8 mouse cellular contexts compared by ENCODE assay signal in the genomic region with DNA sequence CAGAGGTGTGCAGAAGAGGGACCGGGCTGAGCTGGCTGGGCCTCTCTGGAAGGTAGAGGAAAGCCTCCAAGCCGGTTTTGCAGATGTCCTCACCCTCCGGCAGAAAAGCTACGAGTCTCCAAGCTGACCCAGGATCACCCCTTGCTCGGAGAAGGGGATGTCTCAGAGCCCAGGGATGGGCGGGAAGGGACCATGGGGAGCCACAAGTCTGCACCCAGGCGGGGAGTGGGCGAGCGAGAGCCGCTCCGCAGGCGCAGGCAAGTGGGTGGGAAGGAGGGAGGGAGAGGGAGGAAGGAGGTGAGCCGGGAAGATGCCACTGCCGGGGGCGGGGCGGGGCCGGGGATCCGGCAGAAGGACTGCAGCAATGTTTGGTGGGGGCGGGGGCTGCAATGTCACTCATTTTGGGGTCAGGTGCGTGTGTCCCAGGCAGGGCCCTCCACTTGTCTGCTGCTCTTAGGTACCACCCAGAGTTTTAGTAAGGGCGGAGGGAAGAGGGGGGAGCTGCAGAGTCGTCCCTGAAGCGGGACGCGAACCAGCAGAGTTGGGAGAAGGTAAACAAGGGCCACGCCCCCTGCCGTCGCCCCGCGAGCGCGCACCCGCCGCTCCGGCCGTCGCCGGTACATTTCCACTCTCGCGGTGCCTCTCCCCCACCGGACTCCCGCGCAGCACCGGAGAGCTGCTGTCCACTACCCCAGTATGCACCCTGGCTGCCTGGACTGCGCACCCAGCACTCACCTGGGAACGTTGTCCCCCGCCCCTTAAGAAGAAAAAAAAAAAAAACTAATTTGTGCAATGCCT. TPM values are rescaled to one million over a fixed set of nuclear protein-coding genes. Genes with fewer than 3 reads are reported as not detected.
A peak's percentile ranks its signal among the peaks of the same experiment; 100 is the strongest.
DNase-seq lines count a peak whose midpoint lies in the region; ATAC-seq and TF ChIP-seq lines count a peak whose summit lies in the region.

No protein-coding gene starts in this region.

- peaks cover 38% of the 10 kb centered on the region for H3K4me1 ChIP-seq in G1E (ENCODE audit: insufficient read depth, low read depth, low read length)
- no peaks in the 10 kb centered on the region; the same call in 1 of the 2 replicates for H3K4me1 ChIP-seq in cerebellum, adult 2 months (ENCODE audit: control insufficient read depth, insufficient read depth, low read length)
- no peaks in the 10 kb centered on the region for H3K4me1 ChIP-seq in forebrain, postnatal 0 days (ENCODE audit: insufficient read depth)
- peaks cover 60% of the 10 kb centered on the region for H3K4me1 ChIP-seq in hindbrain, embryonic 10.5 days (replicated peaks)
- peaks cover 53% of the 10 kb centered on the region for H3K4me1 ChIP-seq in lung, embryonic 15.5 days

- peak overlapping the region; percentile 70 for H3K9ac ChIP-seq in forebrain, postnatal 0 days
- H3K9ac ChIP-seq in lung, embryonic 15.5 days: peak overlapping the region; percentile 86

- peak; percentile 66 for DNase-seq in G1E (ENCODE audit: low spot score)
- peak; percentile 84 to 88 for DNase-seq in cerebellum, adult 2 months
- DNase-seq in forebrain, postnatal 0 days: peak; percentile 54
- DNase-seq in hindbrain, embryonic 10.5 days (ENCODE audit: low spot score): peak; percentile 53
- peak; percentile 82 for DNase-seq in layer of hippocampus, adult 9-11 months
- DNase-seq in ovary, postnatal 10 days (ENCODE audit: low spot score): peak; percentile 35
- DNase-seq in thymus, postnatal 0 days (ENCODE audit: low spot score): peak; percentile 80

- peaks cover 28% of the 10 kb centered on the region for H3K36me3 ChIP-seq in G1E (replicated peaks)
- no peaks in the 10 kb centered on the region for H3K36me3 ChIP-seq in forebrain, postnatal 0 days (ENCODE audit: insufficient read depth)
- no peaks in the 10 kb centered on the region for H3K36me3 ChIP-seq in hindbrain, embryonic 10.5 days
- H3K36me3 ChIP-seq in lung, embryonic 15.5 days: no peaks in the 10 kb centered on the region

- H3K27ac ChIP-seq in cerebellum, adult 2 months (ENCODE audit: insufficient read depth, low read length): peak overlapping the region; percentile 85
- peak overlapping the region; percentile 77 for H3K27ac ChIP-seq in forebrain, postnatal 0 days (ENCODE audit: low read depth, low read length)
- peak overlapping the region; percentile 80 for H3K27ac ChIP-seq in hindbrain, embryonic 10.5 days
- H3K27ac ChIP-seq in lung, embryonic 15.5 days: peak overlapping the region; percentile 97

- ATAC-seq in G1E (ENCODE audit: extremely low read depth, insufficient number of reproducible peaks, low FRiP score, poor library complexity, severe bottlenecking): no peak
- peak; percentile 47 for ATAC-seq in forebrain, postnatal 0 days
- peak; percentile 37 for ATAC-seq in lung, embryonic 15.5 days (ENCODE audit: borderline replicate concordance, extremely low read depth, low FRiP score, low TSS enrichment)

- no peak for TF ChIP-seq CTCF in G1E (IDR thresholded peaks at IDR 0.05; ENCODE audit: low read depth, low read length)
- TF ChIP-seq CTCF in cerebellum, adult 2 months (IDR thresholded peaks at IDR 0.05; ENCODE audit: borderline replicate concordance, insufficient read depth, low read depth, low read length): no peak; the same call in 1 of the 2 replicates
- peak; percentile 23 for TF ChIP-seq CTCF in forebrain, postnatal 0 days (IDR thresholded peaks at IDR 0.05; ENCODE audit: low read depth)

- H3K27me3 ChIP-seq in G1E (ENCODE audit: insufficient read depth, low read length): peaks cover 23% of the 10 kb centered on the region
- H3K27me3 ChIP-seq in cerebellum, adult 2 months (ENCODE audit: control insufficient read depth, insufficient read depth, low read length): no peaks in the 10 kb centered on the region
- 0 out of 2 replicates have a peak, but pooled peaks cover 3% of the 10 kb centered on the region for H3K27me3 ChIP-seq in forebrain, postnatal 0 days (ENCODE audit: insufficient read depth, low read length)
- peaks cover 51% of the 10 kb centered on the region for H3K27me3 ChIP-seq in hindbrain, embryonic 10.5 days (ENCODE audit: insufficient read depth, poor library complexity, severe bottlenecking)
- no peaks in the 10 kb centered on the region for H3K27me3 ChIP-seq in lung, embryonic 15.5 days

- H3K4me3 ChIP-seq in G1E (ENCODE audit: low read depth, low read length): peak overlapping the region; percentile 81
- H3K4me3 ChIP-seq in cerebellum, adult 2 months (replicated peaks; ENCODE audit: insufficient read depth, low read depth, low read length): peak overlapping the region; percentile 75
- H3K4me3 ChIP-seq in forebrain, postnatal 0 days (ENCODE audit: low read depth, low read length): peak overlapping the region; percentile 63
- H3K4me3 ChIP-seq in hindbrain, embryonic 10.5 days: peak overlapping the region; percentile 76
- peak overlapping the region; percentile 71 for H3K4me3 ChIP-seq in lung, embryonic 15.5 days

- no peaks in the 10 kb centered on the region for H3K9me3 ChIP-seq in G1E (replicated peaks)
- no peaks in the 10 kb centered on the region for H3K9me3 ChIP-seq in forebrain, postnatal 0 days (ENCODE audit: low read length)
- no peaks in the 10 kb centered on the region for H3K9me3 ChIP-seq in hindbrain, embryonic 10.5 days
- no peaks in the 10 kb centered on the region for H3K9me3 ChIP-seq in lung, embryonic 15.5 days

- peak overlapping the region; percentile 99 for H3K4me2 ChIP-seq in forebrain, postnatal 0 days (ENCODE audit: low read depth)
- peak overlapping the region; percentile 97 for H3K4me2 ChIP-seq in lung, embryonic 15.5 days

- WGBS in cerebellum, adult 2 months: 2% methylated on average over 46 of the region's 47 CpGs
- 3% methylated on average over 40 of the region's 47 CpGs for WGBS in forebrain, postnatal 0 days
- WGBS in hindbrain, embryonic 10.5 days: under 1% methylated on average over 47 of the region's 47 CpGs
- WGBS in lung, embryonic 15.5 days: under 1% methylated on average over 47 of the region's 47 CpGs

- peak; percentile 47 for TF ChIP-seq POLR2A in cerebellum, adult 2 months (IDR thresholded peaks at IDR 0.05; ENCODE audit: borderline replicate concordance, insufficient read depth, low read length)

RNA-seq across cellular contexts. Expression of gene Jade2, which starts 1.4 kb away (rescaled TPM):
- total RNA-seq in G1E (2014; fragmentation: Nextera tagmentation) (8.4 and 8.8 TPM in 2 replicates), G1E (2017) (6.9 and 7.0 TPM in 2 replicates)
- 12.9 and 13.7 TPM in 2 replicates for polyA plus RNA-seq in G1E (2012)
- 21.8 and 21.9 TPM in 2 replicates for polyA plus RNA-seq in cerebellum, adult 2 months (2012; rRNA removed)
- 1.9 and 3.3 TPM in 2 replicates for total RNA-seq in forebrain, postnatal 0 days (2014; rRNA removed)
- 0.34 and 0.56 TPM in 2 replicates for polyA plus RNA-seq in forebrain, postnatal 0 days (2015; fragmentation: Nextera tagmentation; extraction: Ambion mirVana)
- polyA plus RNA-seq in hindbrain, embryonic 10.5 days (2016; fragmentation: Nextera tagmentation; extraction: Ambion mirVana): 0.35 and 0.39 TPM in 2 replicates
- polyA plus RNA-seq in lung, embryonic 15.5 days (2015; fragmentation: Nextera tagmentation; extraction: Ambion mirVana): 2.3 and 2.4 TPM in 2 replicates
- 6.8 TPM in 2 replicates for polyA plus RNA-seq in thymus, postnatal 0 days (2015; fragmentation: Nextera tagmentation; extraction: Ambion mirVana)

Comparison
In these comparisons a context has a peak if more than half of its experiments do, and no peak if none do; other contexts are left out.
1. DNase-seq: peak in every context shown above with its lines; median percentile 86 in cerebellum, adult 2 months; 82 in layer of hippocampus, adult 9-11 months; 80 in thymus, postnatal 0 days; 66 in G1E; 54 in forebrain, postnatal 0 days; 53 in hindbrain, embryonic 10.5 days; 35 in ovary, postnatal 10 days.